Mouse (Mus musculus) ES-Bruce4 (cell line): ENCODE data around the gene Hba-a1.

Experiments used
- EP300 ChIP-seq: IDR thresholded peaks from 2 replicates; pipeline ENCODE4 v1.6.1; 2011; ENCODE audit warnings: low read depth, low read length; ENCODE audit not compliant: insufficient read depth
- POLR2A ChIP-seq: IDR thresholded peaks from one replicate; pipeline ENCODE4 v1.8.1; 2011; ENCODE audit warnings: low read length; ENCODE audit not compliant: insufficient read depth

GRCm38 (mm10) chr11:32309928-32310327 lies 26.6 kb downstream of the Hba-a1 start:
- TF ChIP-seq POLR2A: no peak
- no peak for TF ChIP-seq EP300
